12 mouse cellular contexts compared by ENCODE assay signal in the genomic region with DNA sequence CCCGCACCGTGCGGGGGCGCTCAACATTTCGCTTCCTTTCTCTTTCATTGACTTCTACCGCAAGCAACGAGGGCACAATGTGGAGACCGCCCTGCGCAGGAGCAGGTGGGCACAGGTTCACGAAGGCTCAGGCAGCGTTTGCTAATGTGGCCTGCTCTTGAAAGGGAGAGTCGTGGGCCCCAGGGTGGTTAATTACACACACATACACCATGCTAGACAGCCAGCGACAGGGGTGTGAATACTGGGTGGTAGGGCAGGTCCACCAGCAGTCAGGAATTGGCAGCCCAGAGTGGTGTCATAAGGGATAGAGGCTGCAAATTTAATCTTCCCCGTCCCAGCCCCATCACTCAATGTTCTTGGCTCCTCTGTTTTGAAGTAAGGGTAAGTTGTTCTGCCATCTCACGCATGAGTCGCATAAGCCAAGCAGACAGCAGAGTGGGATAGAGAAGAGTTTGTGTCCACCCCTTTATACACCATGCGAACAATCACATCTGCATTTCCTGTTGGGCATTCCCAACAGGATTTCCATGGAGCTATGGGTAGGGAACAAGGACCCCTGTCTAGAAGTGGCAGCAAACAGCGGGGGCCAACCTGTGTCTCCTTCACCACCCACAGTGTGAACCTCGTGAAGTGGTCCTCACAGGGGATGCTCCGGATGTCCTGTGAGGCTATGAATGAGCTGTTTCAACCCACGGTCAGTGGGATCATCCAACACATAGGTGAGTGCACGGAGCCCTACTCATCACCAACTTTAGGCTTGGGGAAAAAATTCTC. TPM values are rescaled to one million over a fixed set of nuclear protein-coding genes. Genes with fewer than 3 reads are reported as not detected.
DNase-seq lines count a peak whose midpoint lies in the region; ATAC-seq and TF ChIP-seq lines count a peak whose summit lies in the region.
"Had no signal": no experiment of that assay in that cellular context is flagged by ENCODE, and none has a peak within 500 bp of the region (broad histone marks: within the 10 kb centered on the region; RNA-seq: fewer than 3 reads in every experiment).

No protein-coding gene starts in this region.

- no peak overlapping the region for H3K4me3 ChIP-seq in forebrain, embryonic 12.5 days (replicated peaks)
- H3K4me3 ChIP-seq in forebrain, embryonic 11.5 days (ENCODE audit: low read depth, low read length) = no peak overlapping the region
- no peak overlapping the region for H3K4me3 ChIP-seq in kidney, embryonic 15.5 days (replicated peaks)
- no peak overlapping the region for H3K4me3 ChIP-seq in CH12.LX (replicated peaks in 1 of 3; ENCODE audit: low read depth in 2 of 3, low read length in 2 of 3, poor library complexity in 1 of 3)
- no peak overlapping the region for H3K4me3 ChIP-seq in limb, embryonic 10.5 days
- H3K4me3 ChIP-seq: megakaryocyte, embryonic 14.5 days had no signal

- TF ChIP-seq POLR2A in CH12.LX (IDR thresholded peaks at IDR 0.05; ENCODE audit: low read depth, low read length) = no peak

- H3K9ac ChIP-seq in forebrain, embryonic 12.5 days = no peak overlapping the region
- no peak overlapping the region for H3K9ac ChIP-seq in forebrain, embryonic 11.5 days (ENCODE audit: low read length)
- H3K9ac ChIP-seq in kidney, embryonic 15.5 days = no peak overlapping the region
- no peak overlapping the region for H3K9ac ChIP-seq in CH12.LX (ENCODE audit: insufficient read depth, low read depth)

- no peak for TF ChIP-seq CTCF in CH12.LX (conservative IDR thresholded peaks at IDR 0.05 in 1 of 2, IDR thresholded peaks at IDR 0.05 in 1 of 2; ENCODE audit: low read depth in 2 of 2, low read length in 2 of 2)

- TF ChIP-seq EP300 in CH12.LX (IDR thresholded peaks at IDR 0.05; ENCODE audit: low read length) = no peak

- no peak for DNase-seq in forebrain, embryonic 11.5 days (ENCODE audit: low spot score)
- no peak for DNase-seq in kidney, adult 9 months
- DNase-seq in CH12.LX (ENCODE audit: extremely low read depth) = no peak
- DNase-seq in limb, embryonic 10.5 days (ENCODE audit: low spot score) = no peak
- DNase-seq in frontal cortex, adult 2 months (ENCODE audit: extremely low spot score in 1 of 2, low spot score in 1 of 2) = no peak

- 68% methylated on average over 22 of the region's 22 CpGs for WGBS in forebrain, embryonic 12.5 days
- WGBS in forebrain, embryonic 11.5 days = 67% methylated on average over 22 of the region's 22 CpGs
- WGBS in kidney, embryonic 15.5 days = 73% methylated on average over 22 of the region's 22 CpGs
- WGBS in limb, embryonic 10.5 days = 59% methylated on average over 22 of the region's 22 CpGs

- H3K27me3 ChIP-seq in forebrain, embryonic 12.5 days = no peaks in the 10 kb centered on the region
- no peaks in the 10 kb centered on the region for H3K27me3 ChIP-seq in forebrain, embryonic 11.5 days (ENCODE audit: control insufficient read depth, insufficient read depth, low read length)
- no peaks in the 10 kb centered on the region for H3K27me3 ChIP-seq in kidney, embryonic 15.5 days
- H3K27me3 ChIP-seq in CH12.LX (replicated peaks) = no peaks in the 10 kb centered on the region
- H3K27me3 ChIP-seq in limb, embryonic 10.5 days (ENCODE audit: low read depth, poor library complexity, severe bottlenecking) = no peaks in the 10 kb centered on the region

- peaks cover 6% of the 10 kb centered on the region; the same call in 1 of the 2 replicates for H3K4me1 ChIP-seq in forebrain, embryonic 12.5 days
- H3K4me1 ChIP-seq in forebrain, embryonic 11.5 days (replicated peaks; ENCODE audit: control insufficient read depth, insufficient read depth, low read length) = no peaks in the 10 kb centered on the region
- peaks cover 33% of the 10 kb centered on the region for H3K4me1 ChIP-seq in kidney, embryonic 15.5 days
- 0 out of 4 replicates have a peak, but pooled peaks cover 0 to 2% of the 10 kb centered on the region in 2 experiments for H3K4me1 ChIP-seq in CH12.LX (ENCODE audit: control insufficient read depth in 1 of 2, insufficient read depth in 2 of 2)
- peaks cover 17% of the 10 kb centered on the region for H3K4me1 ChIP-seq in limb, embryonic 10.5 days

- peak; percentile 18 for ATAC-seq in forebrain, embryonic 12.5 days (ENCODE audit: low FRiP score)
- no peak; the same call in 1 of the 2 replicates for ATAC-seq in forebrain, embryonic 11.5 days (replicated peaks; ENCODE audit: low FRiP score)
- no peak for ATAC-seq in kidney, embryonic 15.5 days (replicated peaks; ENCODE audit: low FRiP score)
- ATAC-seq in activated CD4-positive, CD25-positive, alpha-beta regulatory T cell, adult 4 months = no peak

- in situ Hi-C loops in CH12.LX (cut with MboI; ENCODE audit: low pct_ligation_motif_present, low pct_unique_long_range_greater_than_20kb, low sequenced_read_pairs) = no loop called here

- no peaks in the 10 kb centered on the region for H3K9me3 ChIP-seq in forebrain, embryonic 12.5 days
- H3K9me3 ChIP-seq in forebrain, embryonic 11.5 days (ENCODE audit: control insufficient read depth, low read length) = no peaks in the 10 kb centered on the region
- H3K9me3 ChIP-seq in kidney, embryonic 15.5 days (replicated peaks) = no peaks in the 10 kb centered on the region
- no peaks in the 10 kb centered on the region for H3K9me3 ChIP-seq in CH12.LX (replicated peaks; ENCODE audit: low read length)
- no peaks in the 10 kb centered on the region for H3K9me3 ChIP-seq in limb, embryonic 10.5 days (replicated peaks)
- H3K9me3 ChIP-seq: megakaryocyte, embryonic 14.5 days had no signal

- no peak for TF ChIP-seq RAD21 in CH12.LX (IDR thresholded peaks at IDR 0.05; ENCODE audit: low read depth, low read length)

- H3K79me2 ChIP-seq in CH12.LX (replicated peaks; ENCODE audit: control insufficient read depth, extremely low read depth, insufficient read depth, poor library complexity, severe bottlenecking) = no peaks in the 10 kb centered on the region

- peaks cover 48% of the 10 kb centered on the region for H3K36me3 ChIP-seq in forebrain, embryonic 12.5 days (replicated peaks)
- H3K36me3 ChIP-seq in forebrain, embryonic 11.5 days (ENCODE audit: control insufficient read depth, insufficient read depth, low read length) = peaks cover 5% of the 10 kb centered on the region; the same call in 1 of the 2 replicates
- H3K36me3 ChIP-seq in kidney, embryonic 15.5 days = peaks cover 87% of the 10 kb centered on the region
- peaks cover 35 to 81% of the 10 kb centered on the region in 2 experiments for H3K36me3 ChIP-seq in CH12.LX (replicated peaks in 1 of 2; ENCODE audit: control insufficient read depth in 1 of 2, insufficient read depth in 1 of 2, low read length in 1 of 2)
- peaks cover 99% of the 10 kb centered on the region for H3K36me3 ChIP-seq in limb, embryonic 10.5 days

- H3K27ac ChIP-seq in forebrain, embryonic 12.5 days = no peak overlapping the region
- H3K27ac ChIP-seq in forebrain, embryonic 11.5 days (ENCODE audit: low read depth, low read length) = no peak overlapping the region
- H3K27ac ChIP-seq in kidney, embryonic 15.5 days = no peak overlapping the region
- no peak overlapping the region for H3K27ac ChIP-seq in CH12.LX (ENCODE audit: insufficient read depth, low read depth)
- H3K27ac ChIP-seq in limb, embryonic 10.5 days = 0 out of 2 replicates have a peak overlapping the region, but pooled peaks have one; percentile 11

- H3K4me2 ChIP-seq in forebrain, embryonic 12.5 days = 0 out of 2 replicates have a peak overlapping the region, but pooled peaks have one; percentile 10
- H3K4me2 ChIP-seq in forebrain, embryonic 11.5 days (ENCODE audit: low read depth, low read length, severe bottlenecking) = no peak overlapping the region
- peak overlapping the region; percentile 24; the same call in 1 of the 2 replicates for H3K4me2 ChIP-seq in kidney, embryonic 15.5 days
- no peak overlapping the region for H3K4me2 ChIP-seq in CH12.LX (ENCODE audit: insufficient read depth, low read depth, poor library complexity, severe bottlenecking)

- dilution Hi-C loops in CH12.LX (cut with MboI; ENCODE audit: extremely low pct_ligation_motif_present, extremely low pct_unique_long_range_greater_than_20kb, low sequenced_read_pairs) = no loop called here

RNA-seq across cellular contexts. Expression of a gene that starts 9.9 kb away (rescaled TPM):
- polyA plus RNA-seq in forebrain, embryonic 12.5 days (2016; fragmentation: Nextera tagmentation; extraction: Ambion mirVana) = not detected in 2 replicates
- polyA plus RNA-seq in forebrain, embryonic 11.5 days (2014; fragmentation: Nextera tagmentation; extraction: Ambion mirVana) = not detected in 2 replicates
- not detected in 2 replicates for polyA plus RNA-seq in kidney, embryonic 15.5 days (2015; fragmentation: Nextera tagmentation; extraction: Ambion mirVana)
- total RNA-seq in CH12.LX (2012; rRNA removed) (not detected in 2 replicates), CH12.LX (2014; rRNA removed) (not detected in 2 replicates)
- not detected in 2 replicates for polyA plus RNA-seq in CH12.LX (2012; ENCODE audit: insufficient read length, low read depth)
- polyA plus RNA-seq in limb, embryonic 10.5 days (2016; fragmentation: Nextera tagmentation; extraction: Ambion mirVana) = not detected in 2 replicates
- polyA plus RNA-seq in frontal cortex, adult 2 months (2012; rRNA removed) = not detected in 2 replicates
- not detected for polyA plus RNA-seq in activated CD4-positive, CD25-positive, alpha-beta regulatory T cell, adult 4 months (2017; shearing (Covaris generic))
- total RNA-seq: hematopoietic stem cell, adult 5-6 weeks; left cerebral cortex, postnatal 4 days had no signal
- polyA plus RNA-seq: large intestine, adult 2 months had no signal

RNA-seq across cellular contexts. Expression of a gene that starts 16.1 kb away (rescaled TPM):
- 4.5 and 5.2 TPM in 2 replicates for polyA plus RNA-seq in forebrain, embryonic 12.5 days (2016; fragmentation: Nextera tagmentation; extraction: Ambion mirVana)
- 4.2 and 5.6 TPM in 2 replicates for polyA plus RNA-seq in forebrain, embryonic 11.5 days (2014; fragmentation: Nextera tagmentation; extraction: Ambion mirVana)
- polyA plus RNA-seq in kidney, embryonic 15.5 days (2015; fragmentation: Nextera tagmentation; extraction: Ambion mirVana) = 20.3 and 21.3 TPM in 2 replicates
- total RNA-seq in CH12.LX (2012; rRNA removed) = 1.3 and 1.7 TPM in 2 replicates
- 0.24 and 0.56 TPM in 2 replicates for total RNA-seq in CH12.LX (2014; rRNA removed)
- 2.0 TPM in 2 replicates for polyA plus RNA-seq in CH12.LX (2012; ENCODE audit: insufficient read length, low read depth)
- polyA plus RNA-seq in limb, embryonic 10.5 days (2016; fragmentation: Nextera tagmentation; extraction: Ambion mirVana) = 14.8 and 19.7 TPM in 2 replicates
- polyA plus RNA-seq in frontal cortex, adult 2 months (2012; rRNA removed) = 9.7 and 10.5 TPM in 2 replicates
- polyA plus RNA-seq in activated CD4-positive, CD25-positive, alpha-beta regulatory T cell, adult 4 months (2017; shearing (Covaris generic)) = under 1 TPM; 0.13 to 0.19 TPM

RNA-seq across cellular contexts. Expression of a gene that starts 16.7 kb away (rescaled TPM):
- 104 TPM in 2 replicates for polyA plus RNA-seq in forebrain, embryonic 12.5 days (2016; fragmentation: Nextera tagmentation; extraction: Ambion mirVana)
- polyA plus RNA-seq in forebrain, embryonic 11.5 days (2014; fragmentation: Nextera tagmentation; extraction: Ambion mirVana) = 122 and 132 TPM in 2 replicates
- polyA plus RNA-seq in kidney, embryonic 15.5 days (2015; fragmentation: Nextera tagmentation; extraction: Ambion mirVana) = 82.9 and 91.1 TPM in 2 replicates
- total RNA-seq in CH12.LX (2012; rRNA removed) (25.3 and 36.5 TPM in 2 replicates), CH12.LX (2014; rRNA removed) (11.2 and 16.0 TPM in 2 replicates)
- polyA plus RNA-seq in CH12.LX (2012; ENCODE audit: insufficient read length, low read depth) = 40.0 and 43.0 TPM in 2 replicates
- polyA plus RNA-seq in limb, embryonic 10.5 days (2016; fragmentation: Nextera tagmentation; extraction: Ambion mirVana) = 87.5 and 97.4 TPM in 2 replicates
- 104 and 114 TPM in 2 replicates for polyA plus RNA-seq in frontal cortex, adult 2 months (2012; rRNA removed)
- polyA plus RNA-seq in activated CD4-positive, CD25-positive, alpha-beta regulatory T cell, adult 4 months (2017; shearing (Covaris generic)) = 10 to 100 TPM; 37.7 to 47.8 TPM

RNA-seq across cellular contexts. Expression of a gene that starts 36.7 kb away (rescaled TPM):
- 15.3 and 16.2 TPM in 2 replicates for polyA plus RNA-seq in forebrain, embryonic 12.5 days (2016; fragmentation: Nextera tagmentation; extraction: Ambion mirVana)
- 12.3 and 13.7 TPM in 2 replicates for polyA plus RNA-seq in forebrain, embryonic 11.5 days (2014; fragmentation: Nextera tagmentation; extraction: Ambion mirVana)
- 10.6 and 10.8 TPM in 2 replicates for polyA plus RNA-seq in kidney, embryonic 15.5 days (2015; fragmentation: Nextera tagmentation; extraction: Ambion mirVana)
- total RNA-seq in CH12.LX (2012; rRNA removed) (24.4 and 26.8 TPM in 2 replicates), CH12.LX (2014; rRNA removed) (17.3 and 18.1 TPM in 2 replicates)
- polyA plus RNA-seq in CH12.LX (2012; ENCODE audit: insufficient read length, low read depth) = 26.1 and 26.6 TPM in 2 replicates
- 7.7 and 8.9 TPM in 2 replicates for polyA plus RNA-seq in limb, embryonic 10.5 days (2016; fragmentation: Nextera tagmentation; extraction: Ambion mirVana)
- 73.7 and 79.6 TPM in 2 replicates for polyA plus RNA-seq in frontal cortex, adult 2 months (2012; rRNA removed)
- 1 to 10 TPM; 3.0 to 3.1 TPM for polyA plus RNA-seq in activated CD4-positive, CD25-positive, alpha-beta regulatory T cell, adult 4 months (2017; shearing (Covaris generic))

RNA-seq across cellular contexts. Expression of a gene that starts 43.6 kb away (rescaled TPM):
- polyA plus RNA-seq in forebrain, embryonic 12.5 days (2016; fragmentation: Nextera tagmentation; extraction: Ambion mirVana) = 73.1 and 81.9 TPM in 2 replicates
- 92.2 and 93.0 TPM in 2 replicates for polyA plus RNA-seq in forebrain, embryonic 11.5 days (2014; fragmentation: Nextera tagmentation; extraction: Ambion mirVana)
- 62.1 and 71.5 TPM in 2 replicates for polyA plus RNA-seq in kidney, embryonic 15.5 days (2015; fragmentation: Nextera tagmentation; extraction: Ambion mirVana)
- total RNA-seq in CH12.LX (2012; rRNA removed) = 11.6 and 14.4 TPM in 2 replicates
- 23.3 and 24.0 TPM in 2 replicates for total RNA-seq in CH12.LX (2014; rRNA removed)
- 21.3 and 22.8 TPM in 2 replicates for polyA plus RNA-seq in CH12.LX (2012; ENCODE audit: insufficient read length, low read depth)
- 40.8 and 47.4 TPM in 2 replicates for polyA plus RNA-seq in limb, embryonic 10.5 days (2016; fragmentation: Nextera tagmentation; extraction: Ambion mirVana)
- polyA plus RNA-seq in frontal cortex, adult 2 months (2012; rRNA removed) = 22.8 and 27.6 TPM in 2 replicates
- 10 to 100 TPM; 90.4 to 96.2 TPM for polyA plus RNA-seq in activated CD4-positive, CD25-positive, alpha-beta regulatory T cell, adult 4 months (2017; shearing (Covaris generic))

Comparison
In these comparisons a context has a peak if more than half of its experiments do, and no peak if none do; other contexts are left out.
1. H3K4me2 ChIP-seq: peak in forebrain, embryonic 12.5 days (single experiment) and kidney, embryonic 15.5 days (single experiment); none in forebrain, embryonic 11.5 days (single experiment) and CH12.LX (single experiment).